Mouse (Mus musculus): Measurements from ENCODE around the gene Kdm5a. TPM values are rescaled to one million over a fixed set of nuclear protein-coding genes. Genes with fewer than 3 reads are reported as not detected.

Kdm5a gene
- polyA plus RNA-seq, 1 experiment from 2014 or later: 55.5 TPM

DNA sequence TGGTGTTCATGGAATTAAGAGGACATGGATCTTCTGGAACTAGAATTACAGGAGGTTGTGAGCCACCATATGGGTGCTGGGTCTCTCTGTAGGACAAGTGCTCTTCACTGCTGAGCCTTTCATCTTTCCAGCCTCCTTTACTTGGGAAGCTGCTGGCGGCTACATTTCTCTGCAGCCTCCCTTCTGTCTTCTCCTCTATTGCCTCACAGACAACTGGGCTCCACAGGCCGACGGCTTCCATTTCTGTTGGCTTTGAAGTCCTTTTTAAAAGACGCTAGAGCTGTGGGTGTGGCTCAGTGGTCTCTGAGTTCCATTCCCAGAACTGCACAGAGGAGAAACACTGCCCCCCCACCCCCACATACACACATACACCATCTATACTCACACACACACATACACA is 101.5 kb downstream of the Kdm5a start:
- Histone ChIP-seq H3K4me2 (no peak overlapping the region), H3K9ac (no peak overlapping the region), H3K27ac (no peak overlapping the region), H3K27me3 (peaks cover 48% of the 10 kb centered on the region), H3K36me3 (ENCODE audit: poor library complexity, severe bottlenecking) (no peaks in the 10 kb centered on the region), H3K4me3 (no peak overlapping the region), H3K9me3 (replicated peaks) (no peaks in the 10 kb centered on the region), H3K4me1 (peaks cover 14% of the 10 kb centered on the region)
- 53% methylated on average over 4 of the region's 4 CpGs for WGBS
- no peak for ATAC-seq

DNA sequence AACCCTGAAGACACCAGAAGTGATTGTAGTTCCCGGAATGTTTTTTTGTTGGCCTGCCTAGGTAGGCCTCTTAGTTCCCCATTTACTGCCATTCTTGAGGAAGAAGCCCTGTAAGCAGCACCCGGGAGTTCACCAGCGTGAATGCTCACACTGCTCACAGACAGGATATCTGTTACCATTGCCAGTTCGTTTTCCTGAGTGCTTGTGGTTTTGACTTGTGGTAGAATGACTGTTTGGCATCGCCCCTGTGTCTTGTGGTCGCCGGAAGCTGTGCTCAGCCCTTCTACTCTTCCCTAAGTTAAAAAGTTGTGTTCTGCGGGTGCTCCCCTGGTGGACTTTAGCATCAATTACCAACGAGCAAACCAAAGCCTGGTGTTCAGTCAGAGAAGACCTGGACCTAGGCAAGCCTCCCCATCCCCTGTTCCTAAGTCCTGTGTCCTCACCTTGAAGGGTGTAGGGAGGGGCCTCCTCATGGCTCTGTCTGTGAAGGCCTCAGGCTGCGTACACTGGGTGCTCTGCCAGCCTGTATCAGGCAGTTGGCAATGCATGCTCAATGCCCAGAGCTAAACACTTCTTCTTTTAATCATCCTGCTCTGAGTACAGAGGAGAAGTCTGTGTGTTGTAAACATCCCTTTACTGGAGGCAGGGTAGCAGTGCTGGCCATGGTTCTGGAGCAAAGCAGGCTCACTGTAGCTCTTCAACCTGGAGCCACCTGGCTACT is 102.8 kb downstream of the Kdm5a start:
- Histone ChIP-seq H3K9ac (no peak overlapping the region), H3K4me2 (no peak overlapping the region), H3K36me3 (ENCODE audit: poor library complexity, severe bottlenecking) (no peaks in the 10 kb centered on the region), H3K4me1 (peaks cover 21% of the 10 kb centered on the region), H3K9me3 (replicated peaks) (no peaks in the 10 kb centered on the region), H3K27ac (no peak overlapping the region), H3K4me3 (no peak overlapping the region), H3K27me3 (peaks cover 40% of the 10 kb centered on the region)
- no peak for ATAC-seq
- WGBS: 80% methylated on average over 10 of the region's 10 CpGs

DNA sequence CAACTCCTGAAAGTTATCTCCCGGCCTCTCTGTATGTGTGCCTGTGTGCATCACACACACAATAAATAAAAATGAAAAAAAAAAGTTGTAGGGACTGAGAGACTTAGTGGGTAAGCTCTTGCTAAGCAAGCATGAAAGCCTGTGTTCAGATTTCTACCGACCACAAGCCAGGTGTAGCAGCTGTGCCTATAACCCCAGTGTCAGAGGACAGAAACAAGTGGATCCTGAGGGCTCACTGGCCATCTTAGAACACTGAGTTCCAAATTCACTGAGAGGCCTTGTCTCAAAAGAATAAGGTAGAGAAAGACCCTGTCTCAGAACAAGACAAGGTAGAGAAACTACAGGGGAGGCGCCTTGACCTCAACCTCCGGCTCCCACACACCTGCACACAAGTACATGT is 104.3 kb downstream of the Kdm5a start:
- H3K9me3 ChIP-seq (replicated peaks): no peaks in the 10 kb centered on the region
- no peak for ATAC-seq
- H3K4me2 ChIP-seq: no peak overlapping the region
- H3K27me3 ChIP-seq: peaks cover 25% of the 10 kb centered on the region
- H3K36me3 ChIP-seq (ENCODE audit: poor library complexity, severe bottlenecking): no peaks in the 10 kb centered on the region
- H3K4me3 ChIP-seq: no peak overlapping the region
- H3K4me1 ChIP-seq: peaks cover 36% of the 10 kb centered on the region
- no peak overlapping the region for H3K27ac ChIP-seq
- WGBS: 98% methylated on average over 4 of the region's 4 CpGs
- H3K9ac ChIP-seq: no peak overlapping the region

DNA sequence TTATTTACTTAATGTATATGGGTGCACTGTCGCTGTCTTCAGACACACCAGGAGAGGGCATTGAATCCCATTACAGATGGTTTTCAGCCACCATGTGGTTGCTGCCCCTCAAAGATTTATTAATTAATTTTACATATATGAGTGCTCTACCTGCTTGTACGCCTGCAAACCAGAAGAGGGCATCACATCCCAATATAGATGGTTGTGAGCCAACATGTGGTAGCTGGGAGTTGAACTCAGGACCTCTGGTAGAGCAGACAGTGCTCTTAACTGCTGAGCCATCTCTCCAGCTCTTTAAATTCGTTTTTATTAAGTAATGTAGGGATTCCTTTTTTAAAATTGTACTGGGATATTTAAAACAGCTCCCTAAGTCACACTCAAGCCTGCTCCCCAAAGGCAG is 105.3 kb downstream of the Kdm5a start:
- H3K4me3 ChIP-seq: no peak overlapping the region
- H3K27me3 ChIP-seq: peaks cover 15% of the 10 kb centered on the region
- H3K27ac ChIP-seq: no peak overlapping the region
- H3K9me3 ChIP-seq (replicated peaks): no peaks in the 10 kb centered on the region
- 73% methylated on average over 3 of the region's 3 CpGs for WGBS
- H3K36me3 ChIP-seq (ENCODE audit: poor library complexity, severe bottlenecking): no peaks in the 10 kb centered on the region
- H3K4me2 ChIP-seq: no peak overlapping the region
- H3K9ac ChIP-seq: no peak overlapping the region
- no peak for ATAC-seq
- peaks cover 32% of the 10 kb centered on the region for H3K4me1 ChIP-seq

DNA sequence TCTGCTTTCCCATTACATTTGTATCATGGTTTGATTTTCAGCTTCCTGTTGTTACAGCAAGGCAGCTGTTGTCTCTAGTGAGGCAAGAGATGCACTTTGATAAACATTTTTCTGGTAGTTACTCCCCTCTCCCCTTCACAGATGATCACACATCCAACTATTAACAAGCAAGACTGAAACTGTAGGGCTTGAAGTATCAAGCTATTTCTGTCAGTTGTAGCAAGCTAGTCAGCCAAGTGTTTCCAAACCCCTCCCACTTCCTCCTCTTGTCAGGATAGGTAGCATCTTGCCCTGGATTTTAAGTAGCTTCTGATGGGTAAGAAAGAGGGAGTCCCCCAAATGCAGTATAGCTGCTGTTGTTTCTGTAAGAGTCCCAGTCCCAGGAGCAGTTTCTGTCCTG is 105.8 kb downstream of the Kdm5a start:
- Histone ChIP-seq H3K36me3 (ENCODE audit: poor library complexity, severe bottlenecking) (no peaks in the 10 kb centered on the region), H3K4me2 (no peak overlapping the region), H3K9me3 (replicated peaks) (no peaks in the 10 kb centered on the region), H3K4me1 (peaks cover 28% of the 10 kb centered on the region), H3K27ac (no peak overlapping the region), H3K4me3 (no peak overlapping the region), H3K27me3 (peaks cover 10% of the 10 kb centered on the region), H3K9ac (no peak overlapping the region)
- no peak for ATAC-seq

DNA sequence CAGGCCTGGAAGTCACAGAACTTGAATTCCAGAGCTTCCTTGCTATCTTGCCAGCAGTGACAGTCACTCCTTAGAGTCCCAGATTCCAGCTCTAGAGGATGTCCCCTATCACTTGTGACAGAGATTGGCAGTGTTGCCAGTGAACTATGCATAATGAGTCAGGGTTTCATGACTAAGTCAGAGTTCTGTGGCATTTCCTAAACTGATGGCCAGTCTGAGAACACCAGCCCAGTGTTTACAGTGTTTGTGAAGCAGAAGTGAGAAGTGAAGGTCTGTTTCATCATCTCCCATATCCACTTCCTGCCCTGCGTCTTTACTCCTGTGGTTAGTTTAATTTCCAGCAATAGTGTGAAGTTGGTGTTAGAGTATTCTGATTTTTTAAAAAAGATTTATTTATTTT is 106.7 kb downstream of the Kdm5a start:
- H3K27me3 ChIP-seq: peaks cover 2% of the 10 kb centered on the region; the same call in 1 of the 2 replicates
- H3K4me1 ChIP-seq: peaks cover 28% of the 10 kb centered on the region
- WGBS: 91% methylated on average over 1 of the region's 1 CpGs
- H3K9me3 ChIP-seq (replicated peaks): no peaks in the 10 kb centered on the region
- H3K4me2 ChIP-seq: no peak overlapping the region
- no peak overlapping the region for H3K4me3 ChIP-seq
- no peak for ATAC-seq
- H3K9ac ChIP-seq: no peak overlapping the region
- no peak overlapping the region for H3K27ac ChIP-seq
- H3K36me3 ChIP-seq (ENCODE audit: poor library complexity, severe bottlenecking): no peaks in the 10 kb centered on the region

DNA sequence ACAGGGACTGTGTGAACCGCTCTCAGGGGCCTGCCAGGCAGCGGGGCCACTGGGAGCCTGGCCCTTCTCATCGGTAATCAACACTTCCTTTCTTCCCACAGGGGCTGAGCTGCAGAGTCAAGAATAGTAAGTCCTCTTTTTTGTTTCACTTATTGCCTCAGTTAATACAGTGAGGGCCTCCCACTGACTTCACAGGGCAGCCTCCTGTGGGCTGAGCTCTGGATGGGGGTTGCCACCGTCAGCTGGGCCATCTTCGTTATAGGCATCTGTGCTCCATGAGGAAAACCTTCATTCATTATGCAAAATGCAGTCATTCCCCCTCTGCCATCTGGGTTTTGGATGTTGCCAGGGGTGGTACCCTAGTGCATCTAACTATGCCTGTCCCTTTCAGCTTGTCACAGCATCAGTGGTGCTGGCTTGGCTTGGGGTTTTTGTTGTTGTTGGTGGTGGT is 108.1 kb downstream of the Kdm5a start:
- peak; percentile 91 for ATAC-seq
- 5% methylated on average over 5 of the region's 5 CpGs for WGBS

DNA sequence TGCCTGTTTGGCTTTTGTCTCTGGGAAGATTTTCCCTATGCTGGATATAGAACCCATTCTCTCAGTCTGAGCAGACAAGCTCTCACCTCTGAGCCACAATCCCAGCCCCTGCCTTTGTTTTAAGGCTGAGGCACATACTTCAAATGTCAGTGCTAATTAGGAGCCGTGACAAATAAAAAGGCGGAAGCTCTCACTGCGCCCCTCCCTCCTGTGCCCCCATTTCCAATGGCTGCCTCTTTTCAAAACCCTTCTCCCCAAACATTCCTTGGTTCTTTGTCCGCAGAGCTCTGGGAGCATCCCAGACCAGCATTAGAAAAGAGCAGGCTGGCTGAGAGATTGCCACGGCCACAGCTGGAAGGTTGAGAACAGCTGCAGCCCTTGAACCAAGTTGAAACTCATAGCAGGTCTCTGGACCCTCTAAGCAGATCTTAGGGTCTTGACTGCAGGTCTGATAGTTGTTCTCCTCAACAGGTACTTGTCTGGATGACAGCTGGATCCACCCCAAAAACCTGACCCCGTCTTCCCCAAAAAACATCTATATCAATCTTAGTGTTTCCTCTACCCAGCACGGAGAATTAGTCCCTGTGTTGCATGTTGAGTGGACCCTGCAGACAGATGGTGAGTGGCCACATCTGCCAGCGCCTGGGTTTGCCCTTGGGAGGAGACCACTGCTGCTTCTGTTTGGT is 108.7 kb downstream of the Kdm5a start:
- Histone ChIP-seq H3K27me3 (no peaks in the 10 kb centered on the region), H3K4me1 (peaks cover 28% of the 10 kb centered on the region), H3K9ac (peak overlapping the region; percentile 31; the same call in 1 of the 2 replicates), H3K27ac (peak overlapping the region; percentile 84), H3K4me3 (no peak overlapping the region), H3K36me3 (ENCODE audit: poor library complexity, severe bottlenecking) (no peaks in the 10 kb centered on the region), H3K9me3 (replicated peaks) (no peaks in the 10 kb centered on the region), H3K4me2 (peak overlapping the region; percentile 33)
- peak; percentile 61 for ATAC-seq
- WGBS: 14% methylated on average over 8 of the region's 8 CpGs

More for the DNA sequence above, 108.1 kb downstream of the Kdm5a start:
- peak overlapping the region; percentile 33 for H3K4me2 ChIP-seq
- no peaks in the 10 kb centered on the region for H3K36me3 ChIP-seq (ENCODE audit: poor library complexity, severe bottlenecking)
- no peak overlapping the region for H3K4me3 ChIP-seq
- no peaks in the 10 kb centered on the region for H3K9me3 ChIP-seq (replicated peaks)
- H3K9ac ChIP-seq: peak overlapping the region; percentile 31; the same call in 1 of the 2 replicates
- H3K4me1 ChIP-seq: peaks cover 28% of the 10 kb centered on the region
- H3K27me3 ChIP-seq: 0 out of 2 replicates have a peak, but pooled peaks cover 2% of the 10 kb centered on the region
- peak overlapping the region; percentile 84 for H3K27ac ChIP-seq

DNA sequence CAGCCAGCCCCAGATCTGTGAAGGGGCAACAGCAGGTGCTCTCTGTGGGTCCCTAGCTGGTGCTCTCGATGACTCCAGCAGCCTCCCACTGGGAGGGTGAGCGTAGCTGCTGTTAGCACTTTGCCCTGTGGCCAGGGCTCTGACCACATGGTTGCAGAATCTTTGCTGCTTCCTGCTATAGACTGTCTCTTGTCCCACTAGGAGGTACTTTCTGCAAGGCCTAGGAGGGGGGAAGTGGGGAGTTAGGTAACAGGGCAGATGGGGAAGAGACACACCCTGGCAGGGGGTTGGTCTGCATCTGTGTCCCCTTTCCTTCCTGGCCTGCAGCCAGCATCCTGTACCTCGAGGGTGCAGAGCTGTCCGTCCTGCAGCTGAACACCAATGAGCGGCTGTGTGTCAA is 109.5 kb downstream of the Kdm5a start:
- Histone ChIP-seq H3K27me3 (no peaks in the 10 kb centered on the region), H3K4me2 (no peak overlapping the region), H3K4me3 (no peak overlapping the region), H3K27ac (peak overlapping the region; percentile 41), H3K9me3 (replicated peaks) (no peaks in the 10 kb centered on the region), H3K9ac (no peak overlapping the region), H3K36me3 (ENCODE audit: poor library complexity, severe bottlenecking) (no peaks in the 10 kb centered on the region), H3K4me1 (peaks cover 28% of the 10 kb centered on the region)
- WGBS: 38% methylated on average over 4 of the region's 5 CpGs
- 0 out of 2 replicates have a peak, but pooled peaks have one; percentile 12 for ATAC-seq

DNA sequence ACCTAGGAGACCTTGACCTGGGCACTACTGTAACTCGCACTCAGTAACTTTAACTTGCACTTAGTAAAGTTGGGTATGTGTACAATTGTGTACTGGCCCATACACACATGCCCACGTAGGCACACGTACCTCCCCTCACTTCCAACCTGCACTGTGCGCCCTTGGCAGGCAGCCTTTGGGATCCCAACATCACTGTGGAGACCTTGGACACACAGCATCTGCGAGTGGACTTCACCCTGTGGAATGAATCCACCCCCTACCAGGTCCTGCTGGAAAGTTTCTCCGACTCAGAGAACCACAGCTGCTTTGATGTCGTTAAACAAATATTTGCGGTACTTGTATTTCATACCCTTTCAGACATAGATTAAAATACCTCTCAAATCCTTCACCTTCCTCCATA is 111.4 kb downstream of the Kdm5a start:
- 82% methylated on average over 8 of the region's 8 CpGs for WGBS
- Histone ChIP-seq H3K4me2 (no peak overlapping the region), H3K4me1 (peaks cover 28% of the 10 kb centered on the region), H3K36me3 (ENCODE audit: poor library complexity, severe bottlenecking) (no peaks in the 10 kb centered on the region), H3K27ac (no peak overlapping the region), H3K27me3 (no peaks in the 10 kb centered on the region), H3K4me3 (no peak overlapping the region), H3K9ac (no peak overlapping the region), H3K9me3 (replicated peaks) (no peaks in the 10 kb centered on the region)
- no peak for ATAC-seq

DNA sequence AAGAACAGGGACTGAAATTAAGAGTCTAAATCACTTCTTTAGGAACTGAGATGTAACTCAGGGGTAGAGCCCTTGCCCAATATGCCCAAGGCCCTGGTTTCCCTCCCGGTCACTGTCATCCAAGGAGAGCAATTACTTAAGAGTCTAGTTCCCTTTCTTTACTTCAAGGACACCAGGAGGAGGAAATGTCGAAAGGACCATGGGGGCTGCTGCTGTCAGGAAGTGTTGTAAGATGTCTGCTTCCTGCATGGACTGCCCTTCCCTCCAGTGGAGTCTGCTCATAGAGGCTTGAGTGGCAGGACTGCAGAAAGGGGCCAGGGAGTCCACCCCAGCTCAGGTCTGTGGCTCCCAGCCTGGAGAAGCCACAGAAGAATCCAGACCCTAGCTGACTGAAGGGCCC is 115.4 kb downstream of the Kdm5a start:
- H3K4me3 ChIP-seq: no peak overlapping the region
- no peak overlapping the region for H3K27ac ChIP-seq
- H3K4me2 ChIP-seq: no peak overlapping the region
- H3K36me3 ChIP-seq (ENCODE audit: poor library complexity, severe bottlenecking): peaks cover 11% of the 10 kb centered on the region; the same call in 1 of the 2 replicates
- no peaks in the 10 kb centered on the region for H3K27me3 ChIP-seq
- no peaks in the 10 kb centered on the region for H3K9me3 ChIP-seq (replicated peaks)
- H3K4me1 ChIP-seq: 0 out of 2 replicates have a peak, but pooled peaks cover 3% of the 10 kb centered on the region
- no peak overlapping the region for H3K9ac ChIP-seq
- 98% methylated on average over 2 of the region's 2 CpGs for WGBS
- ATAC-seq: no peak

DNA sequence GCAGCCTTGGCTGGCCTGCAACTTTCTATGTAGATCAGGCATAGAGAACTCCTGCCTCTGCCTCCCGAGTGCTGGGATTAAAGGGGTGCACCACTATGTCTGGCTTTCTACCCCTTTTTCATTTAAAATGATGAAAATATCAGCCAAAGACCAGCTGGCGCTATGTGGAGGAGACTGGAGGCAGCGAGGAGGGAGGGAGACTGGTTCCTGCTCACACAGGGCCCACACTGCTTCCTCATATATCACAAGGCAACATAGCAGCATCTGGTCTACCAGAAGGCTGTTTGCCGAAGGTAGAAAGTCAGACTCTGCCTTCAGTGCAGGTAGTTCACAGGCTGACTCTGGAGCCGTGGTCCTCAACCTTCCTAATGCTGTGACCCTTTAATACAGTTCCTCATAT is 116.4 kb downstream of the Kdm5a start:
- Histone ChIP-seq H3K9ac (no peak overlapping the region), H3K4me3 (no peak overlapping the region), H3K4me1 (0 out of 2 replicates have a peak, but pooled peaks cover 3% of the 10 kb centered on the region), H3K9me3 (replicated peaks) (no peaks in the 10 kb centered on the region), H3K27me3 (no peaks in the 10 kb centered on the region), H3K4me2 (no peak overlapping the region), H3K36me3 (ENCODE audit: poor library complexity, severe bottlenecking) (peaks cover 11% of the 10 kb centered on the region; the same call in 1 of the 2 replicates), H3K27ac (no peak overlapping the region)
- WGBS: 97% methylated on average over 5 of the region's 5 CpGs
- no peak for ATAC-seq

Measured in forebrain, embryonic 13.5 days (tissue).